Mouse (Mus musculus) hindbrain, embryonic 11.5 days (tissue): ENCODE measurements at regions not wholly inside any gene's neighbourhood (a gene's known extent, or its start where the extent isn't known, plus 50 kb on each side); places are given as distances from the start of the nearest gene placed in this dataset.

ENCODE experiments used
- ATAC-seq: fragments of 200-750 bp; cut with Nextera tagmentation; 2 replicates; pipeline ENCODE4 v1.8.0; 2017; ENCODE audit warnings: mild to moderate bottlenecking, moderate TSS enrichment, moderate library complexity; ENCODE audit not compliant: low FRiP score
- DNase-seq: peaks from one replicate; pipeline ENCODE4 v3.0.0-alpha.2; 2015; ENCODE audit warnings: low spot score
- H3K27ac ChIP-seq: fragments of 300-500 bp; sonication (generic); 2 replicates; pipeline ENCODE4 v1.5.1; 2014; ENCODE audit warnings: mild to moderate bottlenecking, low read depth, low read length
- H3K27me3 ChIP-seq: fragments of 300-500 bp; sonication (generic); 2 replicates; pipeline ENCODE4 v1.6.1; 2014; ENCODE audit warnings: mild to moderate bottlenecking, low read length, moderate library complexity, mixed read lengths; ENCODE audit not compliant: control insufficient read depth, insufficient read depth
- H3K36me3 ChIP-seq: fragments of 300-500 bp; sonication (generic); 2 replicates; pipeline ENCODE4 v1.6.1; 2014; ENCODE audit warnings: mild to moderate bottlenecking, low read length, moderate library complexity, mixed read lengths; ENCODE audit not compliant: control insufficient read depth, insufficient read depth
- H3K4me1 ChIP-seq: fragments of 300-500 bp; sonication (generic); replicated peaks from 2 replicates; pipeline ENCODE4 v1.6.1; 2014; ENCODE audit warnings: low read length, mixed read lengths; ENCODE audit not compliant: control insufficient read depth, insufficient read depth
- H3K4me2 ChIP-seq: fragments of 300-500 bp; sonication (generic); replicated peaks from 2 replicates; pipeline ENCODE4 v1.6.1; 2014; ENCODE audit warnings: mild to moderate bottlenecking, low read depth, low read length
- H3K4me3 ChIP-seq: fragments of 300-500 bp; sonication (generic); 2 replicates; pipeline ENCODE4 v1.5.1; 2014; ENCODE audit warnings: low read depth, low read length
- H3K9ac ChIP-seq: fragments of 300-500 bp; sonication (generic); 2 replicates; pipeline ENCODE4 v1.6.1; 2014; ENCODE audit warnings: low read depth, low read length
- H3K9me3 ChIP-seq: fragments of 300-500 bp; sonication (generic); 2 replicates; pipeline ENCODE4 v1.6.1; 2016; ENCODE audit warnings: low read length; ENCODE audit not compliant: control insufficient read depth
- WGBS: fragments of 180-500 bp; shearing (Covaris S2); extraction: QIAGEN DNeasy Blood & Tissue Kit; methylation state at CpG from one replicate; pipeline ENCODE4 v1.1.7; 2014; 5-methylcytosine and 5-hydroxymethylcytosine counted together

GRCm38 (mm10) chr8:8770397-8770796 is 80.1 kb upstream of the Arglu1 start:
- Histone ChIP-seq H3K4me2 (no peak overlapping the region), H3K4me1 (no peaks in the 10 kb centered on the region), H3K27me3 (no peaks in the 10 kb centered on the region), H3K4me3 (no peak overlapping the region), H3K9ac (no peak overlapping the region), H3K9me3 (no peaks in the 10 kb centered on the region), H3K27ac (no peak overlapping the region), H3K36me3 (no peaks in the 10 kb centered on the region)
- ATAC-seq (no peak), DNase-seq (no peak)
- WGBS, result 74% methylated on average over 8 of the region's 8 CpGs

DNA sequence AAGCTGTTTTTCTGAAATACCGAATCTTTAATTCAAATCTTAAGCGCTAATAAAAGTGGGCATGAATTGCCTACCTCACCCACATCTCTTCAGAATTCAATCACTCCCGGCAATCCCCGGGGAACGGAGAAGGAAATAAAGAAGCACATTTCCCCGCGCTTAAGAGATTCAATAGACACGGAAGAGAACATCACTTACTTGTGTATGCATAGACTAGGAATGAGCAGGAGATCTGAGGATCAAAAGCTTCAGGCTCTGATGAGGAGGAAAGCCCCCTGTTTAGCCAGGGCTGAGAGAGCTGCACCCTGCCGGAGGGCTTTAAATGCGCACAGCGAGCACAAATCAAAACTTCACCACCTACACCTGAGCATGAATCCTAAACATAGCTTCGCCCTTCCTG is 72.0 kb upstream of the Arglu1 start:
- no peak for DNase-seq

DNA sequence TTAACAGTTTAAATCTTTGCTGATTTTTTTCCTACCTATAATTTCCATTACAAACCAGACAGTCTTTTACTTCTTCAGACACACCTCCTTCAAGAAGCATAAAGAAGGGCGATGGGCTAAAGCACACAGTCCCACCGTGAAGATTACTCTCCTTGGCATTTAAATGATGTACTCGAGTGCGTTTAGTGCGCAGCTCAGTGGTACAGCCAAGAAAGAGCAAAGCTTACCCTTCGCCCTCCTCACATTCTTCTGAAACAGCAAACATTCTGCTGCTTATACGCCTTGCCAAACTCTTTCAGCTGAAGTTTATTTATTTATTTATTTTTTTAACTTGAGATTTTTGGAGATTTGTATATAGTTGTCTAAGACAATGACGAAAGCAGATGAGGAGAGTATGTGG is 68.0 kb upstream of the Arglu1 start:
- H3K9ac ChIP-seq, result no peak overlapping the region
- no peaks in the 10 kb centered on the region for H3K27me3 ChIP-seq
- no peaks in the 10 kb centered on the region for H3K36me3 ChIP-seq
- no peak overlapping the region for H3K4me3 ChIP-seq
- H3K4me2 ChIP-seq, result no peak overlapping the region
- no peak for ATAC-seq
- no peak for DNase-seq
- H3K4me1 ChIP-seq, result no peaks in the 10 kb centered on the region
- WGBS, result 85% methylated on average over 8 of the region's 8 CpGs
- no peak overlapping the region for H3K27ac ChIP-seq
- no peaks in the 10 kb centered on the region for H3K9me3 ChIP-seq

More for the DNA sequence above, 72.0 kb upstream of the Arglu1 start:
- Histone ChIP-seq H3K27ac (no peak overlapping the region), H3K4me3 (no peak overlapping the region), H3K36me3 (no peaks in the 10 kb centered on the region), H3K4me2 (no peak overlapping the region), H3K9me3 (no peaks in the 10 kb centered on the region), H3K9ac (no peak overlapping the region), H3K4me1 (no peaks in the 10 kb centered on the region), H3K27me3 (no peaks in the 10 kb centered on the region)
- WGBS, result 82% methylated on average over 12 of the region's 12 CpGs
- no peak for ATAC-seq

DNA sequence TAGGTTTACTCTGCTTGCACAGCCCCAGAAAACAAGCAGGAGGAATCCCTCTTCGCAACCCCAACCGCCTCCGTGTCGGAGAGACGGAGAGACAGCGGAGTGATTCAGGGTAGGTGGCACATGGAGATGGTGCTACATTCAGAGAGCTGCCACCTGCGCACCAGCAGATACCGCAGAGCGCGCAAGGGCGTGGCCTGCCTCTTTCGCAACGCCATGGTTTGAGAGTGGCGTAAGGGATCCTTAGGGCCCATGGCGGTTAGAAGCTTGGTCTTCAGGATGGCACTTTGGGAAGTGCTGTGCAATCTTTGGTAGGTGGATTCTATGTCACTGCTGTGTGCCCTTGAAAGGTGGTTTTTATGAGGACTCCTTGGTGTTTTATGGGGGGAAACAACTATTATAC is 60.9 kb upstream of the Arglu1 start:
- Histone ChIP-seq H3K27me3 (no peaks in the 10 kb centered on the region), H3K36me3 (no peaks in the 10 kb centered on the region), H3K4me2 (no peak overlapping the region), H3K4me3 (no peak overlapping the region), H3K9ac (no peak overlapping the region), H3K9me3 (no peaks in the 10 kb centered on the region), H3K27ac (no peak overlapping the region), H3K4me1 (no peaks in the 10 kb centered on the region)
- WGBS, result 91% methylated on average over 15 of the region's 15 CpGs
- DNase-seq (no peak), ATAC-seq (no peak)

- WGBS, result 85% methylated on average over 1 of the region's 1 CpGs
- no peak for DNase-seq
- no peak overlapping the region for H3K9ac ChIP-seq
- no peak for ATAC-seq
- no peak overlapping the region for H3K27ac ChIP-seq
- no peaks in the 10 kb centered on the region for H3K9me3 ChIP-seq
- H3K4me3 ChIP-seq, result no peak overlapping the region
- H3K4me2 ChIP-seq, result no peak overlapping the region
- H3K4me1 ChIP-seq, result no peaks in the 10 kb centered on the region
- no peaks in the 10 kb centered on the region for H3K27me3 ChIP-seq
- no peaks in the 10 kb centered on the region for H3K36me3 ChIP-seq
Observed at GRCm38 (mm10) chr8:8746691-8747090, 56.4 kb upstream of the Arglu1 start.

DNA sequence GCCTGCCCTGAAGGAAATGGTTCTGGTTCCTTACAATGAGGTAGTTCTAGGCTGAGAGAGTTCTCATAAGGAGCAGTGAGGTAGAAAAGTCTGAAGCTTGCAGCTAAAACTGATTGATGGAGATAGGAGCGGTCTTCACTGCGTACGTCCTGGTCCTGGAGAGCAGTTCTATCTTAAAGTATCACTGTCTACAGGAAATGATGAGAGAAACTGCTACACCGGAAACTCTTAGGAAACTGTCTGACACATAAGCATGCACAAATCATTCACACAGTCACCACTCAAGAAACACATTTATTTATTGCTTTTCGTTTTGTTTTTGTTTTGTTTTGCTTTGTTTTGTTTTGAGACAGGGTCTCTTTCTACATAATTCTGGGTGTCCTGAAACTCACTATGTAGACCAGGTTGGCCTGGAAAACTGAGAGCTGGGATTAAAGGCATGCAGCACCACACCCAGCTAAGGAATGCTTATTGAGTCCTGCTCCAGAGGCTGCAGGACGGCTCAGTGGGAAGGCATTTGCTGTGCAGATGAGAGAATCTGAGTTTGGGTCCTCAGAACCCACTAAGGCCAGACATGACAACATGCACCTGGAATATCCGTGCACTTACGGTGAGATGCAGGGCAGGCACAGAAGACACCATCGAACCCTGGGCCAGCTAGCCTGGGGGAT is 55.4 kb upstream of the Arglu1 start:
- no peaks in the 10 kb centered on the region for H3K4me1 ChIP-seq

More for the DNA sequence above, 55.4 kb upstream of the Arglu1 start:
- no peak for DNase-seq
- Histone ChIP-seq H3K27me3 (no peaks in the 10 kb centered on the region), H3K27ac (no peak overlapping the region), H3K36me3 (no peaks in the 10 kb centered on the region), H3K9ac (no peak overlapping the region), H3K9me3 (no peaks in the 10 kb centered on the region), H3K4me2 (no peak overlapping the region), H3K4me3 (no peak overlapping the region)
- 89% methylated on average over 9 of the region's 9 CpGs for WGBS
- no peak for ATAC-seq
